Mouse (Mus musculus) bone marrow, adult 2 months (tissue): ENCODE measurements around the gene Uqcr10. TPM values are rescaled to one million over a fixed set of nuclear protein-coding genes. Genes with fewer than 3 reads are reported as not detected.

Experiments used
- H3K27ac ChIP-seq: fragments of 200-500 bp; 2 replicates; pipeline ENCODE4 v1.5.1; 2012; ENCODE audit warnings: low read depth, mild to moderate bottlenecking, control low read depth, inconsistent platforms, low read length; ENCODE audit not compliant: control insufficient read depth, poor library complexity, insufficient read depth
- H3K4me1 ChIP-seq: fragments of 200-500 bp; 2 replicates; pipeline ENCODE4 v1.6.1; 2011; ENCODE audit warnings: low read length; ENCODE audit not compliant: control insufficient read depth, insufficient read depth
- H3K4me3 ChIP-seq: fragments of 200-500 bp; replicated peaks from 2 replicates; pipeline ENCODE3; 2011; ENCODE audit warnings: mild to moderate bottlenecking, low read depth, low read length, control low read depth; ENCODE audit not compliant: control insufficient read depth
- CTCF ChIP-seq: fragments of 200-500 bp; IDR thresholded peaks from 2 replicates; pipeline ENCODE4 v1.5.1; 2011; ENCODE audit warnings: low read length, control low read depth; ENCODE audit not compliant: control insufficient read depth, insufficient read depth
- POLR2A ChIP-seq: fragments of 200-500 bp; IDR thresholded peaks from 2 replicates; pipeline ENCODE4 v1.6.1; 2011; ENCODE audit warnings: low read depth, mild to moderate bottlenecking, control low read depth, low read length, borderline replicate concordance; ENCODE audit not compliant: control insufficient read depth
- WGBS: fragments of 180-500 bp; shearing (Covaris S2); methylation state at CpG from one replicate; pipeline ENCODE4 v1.1.7; 2018; 5-methylcytosine and 5-hydroxymethylcytosine counted together
- polyA plus RNA-seq: library from polyadenylated mRNA; stranded (reverse); fragments of >200 nt; gene quantifications from 2 replicates; pipeline ENCODE4 v1.2.4, GENCODE M21; 2011; ENCODE audit warnings: low replicate concordance; ENCODE audit not compliant: missing spikeins, insufficient read depth, insufficient read length

The Uqcr10 gene
- polyA plus RNA-seq = 143 and 240 TPM in 2 replicates

GRCm38 (mm10) chr11:4704072-4704964 lies at the start of gene Uqcr10, which contains the start of gene Zmat5:
TSS of gene Uqcr10 (minus strand) at chr11:4704342.
TSS of gene Zmat5 (plus strand) at chr11:4704678.
- Histone ChIP-seq H3K27ac (peak within 1 kb of the TSS; percentile 74), H3K4me1 (peaks cover 2% of the 10 kb centered on the region; the same call in 1 of the 2 replicates), H3K4me3 (peak within 1 kb of the TSS; percentile 90)
- under 1% methylated on average over 47 of the region's 47 CpGs for WGBS
- peak; percentile 42; the same call in 1 of the 2 replicates for TF ChIP-seq CTCF
- TF ChIP-seq POLR2A = peak; percentile 96

- WGBS = 49% methylated on average over 10 of the region's 10 CpGs
- Histone ChIP-seq H3K4me1 (no peaks in the 10 kb centered on the region), H3K4me3 (no peak overlapping the region), H3K27ac (no peak overlapping the region)
- TF ChIP-seq CTCF (no peak), POLR2A (no peak)
These were observed 48.7 kb upstream of the Uqcr10 start for GRCm38 (mm10) chr11:4752836-4753235.

GRCm38 (mm10) chr11:4750263-4750662 lies 46.1 kb upstream of the Uqcr10 start:
- Histone ChIP-seq H3K4me3 (no peak overlapping the region), H3K4me1 (no peaks in the 10 kb centered on the region), H3K27ac (no peak overlapping the region)
- TF ChIP-seq CTCF = no peak
- 4% methylated on average over 9 of the region's 9 CpGs for WGBS

GRCm38 (mm10) chr11:4747285-4747684 lies 43.1 kb upstream of the Uqcr10 start:
- WGBS = 8% methylated on average over 12 of the region's 12 CpGs
- no peak overlapping the region for H3K4me3 ChIP-seq

GRCm38 (mm10) chr11:4746733-4747132 lies 42.6 kb upstream of the Uqcr10 start, which contains the start of gene Cabp7:
TSS of gene Cabp7 (minus strand) at chr11:4746778.
- no peak for TF ChIP-seq POLR2A
- H3K27ac ChIP-seq = no peak within 1 kb of the TSS
- H3K4me1 ChIP-seq = no peaks in the 10 kb centered on the region
- WGBS = 3% methylated on average over 71 of the region's 73 CpGs
- H3K4me3 ChIP-seq = no peak within 1 kb of the TSS

More at GRCm38 (mm10) chr11:4747285-4747684, 43.1 kb upstream of the Uqcr10 start:
- Histone ChIP-seq H3K4me1 (no peaks in the 10 kb centered on the region), H3K27ac (no peak overlapping the region)
- TF ChIP-seq CTCF (no peak), POLR2A (no peak)

- 3% methylated on average over 39 of the region's 39 CpGs for WGBS
These were observed 41.8 kb upstream of the Uqcr10 start for GRCm38 (mm10) chr11:4745969-4746368.

GRCm38 (mm10) chr11:4744691-4745090 lies 40.5 kb upstream of the Uqcr10 start:
- no peaks in the 10 kb centered on the region for H3K4me1 ChIP-seq
- H3K4me3 ChIP-seq = no peak overlapping the region
- no peak for TF ChIP-seq POLR2A
- H3K27ac ChIP-seq = no peak overlapping the region
- WGBS = 34% methylated on average over 6 of the region's 6 CpGs

More at GRCm38 (mm10) chr11:4745969-4746368, 41.8 kb upstream of the Uqcr10 start:
- H3K27ac ChIP-seq = no peak overlapping the region
- no peak overlapping the region for H3K4me3 ChIP-seq
- no peaks in the 10 kb centered on the region for H3K4me1 ChIP-seq
- TF ChIP-seq POLR2A (no peak), CTCF (no peak)

- Histone ChIP-seq H3K4me1 (no peaks in the 10 kb centered on the region), H3K27ac (no peak overlapping the region), H3K4me3 (no peak overlapping the region)
- no peak for TF ChIP-seq POLR2A
- TF ChIP-seq CTCF = no peak
- WGBS = 49% methylated on average over 5 of the region's 5 CpGs
These were observed 36.6 kb upstream of the Uqcr10 start for GRCm38 (mm10) chr11:4740785-4741184.

GRCm38 (mm10) chr11:4738719-4739118 lies 34.6 kb upstream of the Uqcr10 start:
- no peak overlapping the region for H3K27ac ChIP-seq
- H3K4me3 ChIP-seq = no peak overlapping the region
- 95% methylated on average over 16 of the region's 16 CpGs for WGBS
- TF ChIP-seq POLR2A (no peak), CTCF (no peak)
- no peaks in the 10 kb centered on the region for H3K4me1 ChIP-seq
